Mouse (Mus musculus): ENCODE data around the gene Tex261.

Gene Tex261

GRCm38 (mm10) chr6:83762344-83762743, 13.3 kb downstream of the Tex261 start, which contains the start of gene Ankrd53:
Gene Ankrd53, plus strand, starts transcription at chr6:83762644.
- in situ Hi-C loops (cut with MboI; ENCODE audit: low sequenced_read_pairs) = no loop called here

GRCm38 (mm10) chr6:83756051-83756450, 19.6 kb downstream of the Tex261 start:
- in situ Hi-C loops (cut with MboI; ENCODE audit: low sequenced_read_pairs) = no loop called here

GRCm38 (mm10) chr6:83750171-83750684, 25.4 kb downstream of the Tex261 start:
- in situ Hi-C loops (cut with MboI; ENCODE audit: low sequenced_read_pairs) = no loop called here

DNA sequence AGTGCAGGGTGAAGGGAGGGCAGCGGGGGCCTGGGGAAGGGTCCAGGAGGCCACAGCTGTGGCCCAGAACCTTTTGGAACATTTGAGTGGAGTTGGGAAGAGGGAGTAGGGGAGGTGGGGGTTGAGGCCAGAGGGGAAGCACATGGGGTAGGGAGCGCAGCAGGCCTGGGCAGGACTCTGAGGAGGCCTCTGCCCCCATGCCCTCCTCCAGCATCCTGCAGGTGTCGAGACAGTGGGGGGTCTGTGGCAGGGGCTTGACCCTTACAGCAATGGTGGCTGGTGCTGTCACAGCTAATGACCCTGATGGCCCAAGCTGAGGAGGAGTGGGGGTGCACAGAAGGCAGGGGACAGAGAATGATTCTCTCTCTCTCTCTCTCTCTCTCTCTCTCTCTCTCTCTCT, 26.3 kb downstream of the Tex261 start:
- in situ Hi-C loops (cut with MboI; ENCODE audit: low sequenced_read_pairs) = no loop called here

- in situ Hi-C loops (cut with MboI; ENCODE audit: low sequenced_read_pairs) = no loop called here
Measured at GRCm38 (mm10) chr6:83745466-83745865, 30.1 kb downstream of the Tex261 start.

DNA sequence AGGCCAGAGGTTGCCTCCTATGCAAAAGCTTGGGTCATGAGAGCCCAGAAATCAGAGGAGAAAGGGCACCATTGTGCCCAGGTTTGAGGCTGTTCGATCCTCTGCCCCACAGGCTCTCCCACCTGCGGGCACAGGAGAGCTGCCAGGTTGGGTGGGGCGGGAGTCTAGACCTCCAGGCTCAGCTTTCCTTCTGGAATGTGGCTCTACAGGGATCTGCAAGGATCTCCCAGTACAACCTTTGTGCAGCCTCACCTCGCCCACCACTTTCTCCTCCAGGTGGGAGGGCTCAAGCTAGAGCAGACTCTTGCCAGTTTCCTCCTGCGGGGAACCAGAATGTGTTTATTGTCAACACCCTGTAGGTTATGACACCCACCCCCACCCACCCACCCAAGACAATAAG, 31.1 kb downstream of the Tex261 start:
- in situ Hi-C loops (cut with MboI; ENCODE audit: low sequenced_read_pairs) = no loop called here

DNA sequence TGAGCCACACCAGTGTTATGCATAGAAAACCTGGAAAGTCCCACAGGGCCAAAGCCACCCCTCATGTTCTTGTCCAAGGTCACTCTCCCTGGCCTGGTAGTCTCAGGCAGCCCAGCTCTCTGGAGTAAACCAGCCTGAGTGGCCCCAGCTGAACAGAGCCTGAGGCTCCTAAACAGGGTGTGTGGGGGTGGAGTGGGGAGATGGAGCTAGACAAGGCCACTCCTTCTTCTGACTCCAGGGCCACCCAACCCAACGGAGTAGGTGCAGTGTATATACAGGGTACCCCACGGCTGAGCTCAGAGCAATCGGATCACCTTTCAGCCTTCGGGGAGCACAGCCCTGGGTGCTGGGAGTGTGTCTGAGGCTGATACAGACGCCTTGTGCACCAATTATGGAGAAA, 31.5 kb downstream of the Tex261 start:
- in situ Hi-C loops (cut with MboI; ENCODE audit: low sequenced_read_pairs) = no loop called here

DNA sequence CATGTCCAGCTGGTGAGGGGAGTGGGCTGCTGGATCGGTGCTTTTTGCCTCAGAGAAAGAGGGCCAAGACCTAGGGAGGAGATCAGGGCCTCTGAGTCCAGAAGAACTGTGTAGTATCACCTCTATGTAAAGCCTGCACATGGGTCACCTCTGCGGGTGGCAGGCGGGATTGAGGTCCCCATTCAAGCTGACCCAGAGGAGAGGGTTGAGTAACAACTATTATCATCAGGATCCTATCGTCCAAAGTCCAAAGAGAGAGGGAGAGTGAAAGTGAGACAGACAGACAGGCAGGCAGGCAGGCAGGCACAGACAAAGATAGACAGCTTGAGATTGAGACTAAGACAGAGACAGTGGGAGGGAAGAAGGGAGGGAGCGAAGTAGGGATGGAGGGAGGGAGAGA, 32.4 kb downstream of the Tex261 start:
- in situ Hi-C loops (cut with MboI; ENCODE audit: low sequenced_read_pairs) = no loop called here

DNA sequence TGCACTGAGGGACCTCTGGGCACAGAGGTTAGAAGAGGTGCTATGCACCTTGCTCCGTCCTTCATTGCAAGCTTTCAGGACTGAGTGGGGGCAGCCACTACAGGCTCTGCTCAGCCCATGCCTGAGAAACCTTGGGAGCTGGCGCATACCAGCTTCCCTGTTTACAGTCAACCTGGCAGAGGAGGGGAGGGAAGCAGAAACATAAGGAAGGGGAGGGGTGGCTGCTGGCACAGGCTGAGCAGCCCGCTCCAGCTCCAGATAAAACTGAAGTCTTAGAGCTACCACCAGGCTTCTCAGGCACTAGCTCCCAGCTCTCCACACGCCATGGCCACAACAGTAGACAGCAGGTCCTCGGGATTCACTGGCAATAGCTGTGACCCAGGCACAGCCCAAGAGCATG, 32.9 kb downstream of the Tex261 start, which contains the start of gene Atp6v1b1:
Atp6v1b1 (plus strand) TSS at position 230 of the 400 bp plus-strand sequence.
- in situ Hi-C loops (cut with MboI; ENCODE audit: low sequenced_read_pairs) = no loop called here

DNA sequence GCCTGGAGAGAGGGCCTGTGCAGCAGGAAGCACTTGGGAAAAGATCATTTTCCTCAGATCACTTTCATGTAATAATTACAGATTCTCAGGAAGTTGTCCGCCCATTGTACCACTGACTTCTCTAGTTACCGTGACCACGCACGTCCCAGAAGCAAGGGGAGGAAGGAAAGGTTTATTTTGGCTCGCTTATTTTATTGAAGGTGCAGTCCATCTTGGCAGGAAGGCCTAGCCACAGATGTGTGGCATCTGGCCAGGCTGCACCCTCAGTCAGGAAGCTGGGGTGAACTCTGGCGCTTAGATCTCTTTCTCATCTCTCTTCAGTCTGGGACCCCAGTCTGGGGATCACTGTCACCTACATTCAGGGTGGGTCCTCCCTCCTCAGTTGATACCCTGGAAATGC, 37.0 kb downstream of the Tex261 start:
- in situ Hi-C loops (cut with MboI; ENCODE audit: low sequenced_read_pairs) = no loop called here

- in situ Hi-C loops (cut with MboI; ENCODE audit: low sequenced_read_pairs) = no loop called here
Measured at GRCm38 (mm10) chr6:83737311-83737710, 38.3 kb downstream of the Tex261 start.

GRCm38 (mm10) chr6:83731128-83731527, 44.5 kb downstream of the Tex261 start:
- in situ Hi-C loops (cut with MboI; ENCODE audit: low sequenced_read_pairs) = no loop called here

- in situ Hi-C loops (cut with MboI; ENCODE audit: low sequenced_read_pairs) = no loop called here
Measured at GRCm38 (mm10) chr6:83729350-83729970, 46.2 kb downstream of the Tex261 start.

GRCm38 (mm10) chr6:83728488-83728887, 47.1 kb downstream of the Tex261 start:
- in situ Hi-C loops (cut with MboI; ENCODE audit: low sequenced_read_pairs) = no loop called here

GRCm38 (mm10) chr6:83727178-83727577, 48.4 kb downstream of the Tex261 start:
- in situ Hi-C loops (cut with MboI; ENCODE audit: low sequenced_read_pairs) = no loop called here

DNA sequence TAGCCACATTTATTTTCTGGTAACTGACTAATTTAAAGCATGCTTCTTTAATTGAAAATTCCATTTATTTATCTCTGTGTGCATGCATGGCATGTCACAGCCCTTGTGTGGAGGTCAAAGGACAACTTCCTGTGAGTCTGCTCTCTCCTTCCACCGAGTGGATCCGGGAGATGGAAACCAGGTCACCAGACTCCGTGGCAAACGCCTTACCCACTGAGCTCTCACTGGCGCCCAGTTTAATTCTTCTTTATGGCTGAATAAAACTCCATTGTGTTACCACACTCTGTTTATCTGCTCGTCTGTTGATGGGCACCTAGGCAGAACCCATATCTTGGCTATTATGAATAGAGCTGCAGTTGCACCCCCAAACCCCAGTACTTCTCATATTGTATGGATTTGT, 53.1 kb downstream of the Tex261 start:
- in situ Hi-C loops (cut with MboI; ENCODE audit: low sequenced_read_pairs) = no loop called here

All from CH12F3 (cell line).